Mouse (Mus musculus) ES-E14 (cell line): ENCODE measurements around the gene Slx4ip.

Experiments
- CHD2 ChIP-seq: IDR thresholded peaks from 2 replicates; pipeline ENCODE4 v1.6.1; 2014; ENCODE audit warnings: mild to moderate bottlenecking, low read depth, low read length, inconsistent platforms
- MAFK ChIP-seq: IDR thresholded peaks from 2 replicates; pipeline ENCODE4 v1.6.1; 2014; ENCODE audit warnings: mild to moderate bottlenecking, low read depth, low read length, inconsistent platforms; ENCODE audit not compliant: insufficient read depth

DNA sequence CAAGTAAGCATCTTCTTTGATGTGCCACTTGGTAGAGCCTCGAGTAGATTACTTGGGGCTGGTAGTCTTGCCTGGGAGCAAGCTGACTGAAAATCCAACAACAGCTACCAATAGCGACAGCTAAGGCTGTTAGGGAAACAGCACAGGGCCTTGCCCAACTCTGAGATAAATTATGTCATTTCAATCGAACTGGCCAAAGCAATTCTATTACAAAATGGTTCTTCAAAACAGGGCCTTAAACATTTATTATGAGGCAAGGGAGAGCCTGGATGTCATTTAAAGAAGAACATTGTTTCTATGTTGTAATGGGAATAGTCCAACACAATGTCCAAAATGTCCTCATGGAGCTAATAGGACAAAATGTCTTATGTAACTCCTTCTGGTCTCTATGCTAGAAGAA, 40.7 kb upstream of the Slx4ip start:
- TF ChIP-seq CHD2 (no peak), MAFK (no peak)
